Mouse (Mus musculus): ENCODE measurements around the gene Cngb1. TPM values are rescaled to one million over a fixed set of nuclear protein-coding genes. Genes with fewer than 3 reads are reported as not detected.

Cngb1 gene
- polyA plus RNA-seq, 1 experiment from 2014 or later = 1.6 TPM

DNA sequence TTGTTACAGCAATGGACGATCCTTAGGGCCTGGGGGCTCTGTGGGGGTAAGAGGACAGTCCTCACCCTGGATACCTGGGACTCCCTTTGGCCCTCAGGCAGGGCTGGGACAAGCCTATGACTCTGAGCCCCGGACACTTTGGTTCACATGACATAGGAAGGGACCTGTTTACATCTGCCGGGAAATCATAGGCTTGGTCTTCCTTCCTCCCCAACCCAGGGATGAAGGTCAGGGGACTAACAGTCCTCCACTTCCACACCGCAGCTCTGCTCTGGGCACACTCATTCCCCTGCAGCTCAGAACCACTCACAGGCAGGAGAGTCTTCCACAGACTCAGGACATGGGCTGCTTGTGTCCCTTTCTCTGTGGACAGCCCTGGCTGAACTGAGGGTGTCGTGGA lies 20.4 kb upstream of the Cngb1 start:
- no peak overlapping the region for H3K4me2 ChIP-seq (ENCODE audit: low read depth, low read length)
- no peaks in the 10 kb centered on the region for H3K9me3 ChIP-seq (ENCODE audit: control insufficient read depth, low read length)
- H3K27ac ChIP-seq (ENCODE audit: low read length) = no peak overlapping the region
- H3K9ac ChIP-seq (ENCODE audit: low read length) = no peak overlapping the region
- 79% methylated on average over 5 of the region's 5 CpGs for WGBS
- H3K36me3 ChIP-seq (ENCODE audit: control insufficient read depth, insufficient read depth, low read length) = peaks cover 37% of the 10 kb centered on the region
- no peak overlapping the region for H3K4me3 ChIP-seq (ENCODE audit: low read length)
- no peaks in the 10 kb centered on the region for H3K27me3 ChIP-seq (ENCODE audit: control insufficient read depth, insufficient read depth, low read depth, low read length)
- ATAC-seq (ENCODE audit: low read depth) = no peak
- H3K4me1 ChIP-seq (replicated peaks; ENCODE audit: control insufficient read depth, insufficient read depth, low read length) = peaks cover 12% of the 10 kb centered on the region

DNA sequence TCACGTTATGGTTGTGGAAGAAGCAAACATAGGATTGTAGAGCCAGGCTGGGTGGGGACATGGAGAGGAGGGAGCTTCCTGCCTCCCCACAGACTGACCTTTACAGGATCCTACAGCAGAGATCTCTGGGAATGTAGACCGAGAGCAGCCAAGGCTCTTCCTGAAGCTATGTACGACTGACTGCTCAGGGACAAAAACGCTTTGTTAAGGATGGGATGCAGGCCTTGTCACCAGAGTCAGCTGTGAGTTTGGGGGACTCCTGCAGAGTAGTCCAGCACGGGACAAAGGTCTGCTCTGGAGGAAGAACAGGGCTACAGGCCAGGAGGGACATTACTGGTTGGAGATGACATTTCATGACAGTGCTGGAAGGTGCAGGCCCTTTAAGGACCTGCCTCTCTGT lies 18.3 kb upstream of the Cngb1 start:
- Histone ChIP-seq H3K27ac (ENCODE audit: low read length) (no peak overlapping the region), H3K4me1 (replicated peaks; ENCODE audit: control insufficient read depth, insufficient read depth, low read length) (peaks cover 11% of the 10 kb centered on the region), H3K4me3 (ENCODE audit: low read length) (no peak overlapping the region), H3K9ac (ENCODE audit: low read length) (no peak overlapping the region), H3K27me3 (ENCODE audit: control insufficient read depth, insufficient read depth, low read depth, low read length) (no peaks in the 10 kb centered on the region), H3K36me3 (ENCODE audit: control insufficient read depth, insufficient read depth, low read length) (peaks cover 37% of the 10 kb centered on the region), H3K9me3 (ENCODE audit: control insufficient read depth, low read length) (no peaks in the 10 kb centered on the region), H3K4me2 (ENCODE audit: low read depth, low read length) (no peak overlapping the region)
- 37% methylated on average over 5 of the region's 5 CpGs for WGBS
- no peak for ATAC-seq (ENCODE audit: low read depth)

DNA sequence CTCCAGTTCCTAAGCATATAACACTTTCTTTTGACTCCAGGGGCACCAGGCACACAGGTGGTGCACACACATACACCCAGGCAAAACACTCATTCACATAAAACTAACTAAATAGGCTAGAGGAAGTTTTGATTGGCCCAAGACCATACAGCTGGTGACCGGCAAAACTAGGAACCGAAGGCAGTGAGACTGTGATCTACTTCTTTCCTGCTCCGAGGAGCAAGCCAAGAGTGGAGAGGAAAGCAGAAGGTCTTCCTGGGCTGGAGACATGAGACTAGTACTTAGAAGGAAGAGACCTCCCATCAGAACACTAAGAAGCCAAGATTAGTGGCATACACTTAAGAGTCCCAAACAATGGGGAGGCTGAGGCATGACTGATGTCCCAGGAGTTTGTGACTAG lies 16.8 kb upstream of the Cngb1 start:
- 82% methylated on average over 3 of the region's 3 CpGs for WGBS
- H3K27ac ChIP-seq (ENCODE audit: low read length) = no peak overlapping the region
- H3K27me3 ChIP-seq (ENCODE audit: control insufficient read depth, insufficient read depth, low read depth, low read length) = no peaks in the 10 kb centered on the region
- H3K4me1 ChIP-seq (replicated peaks; ENCODE audit: control insufficient read depth, insufficient read depth, low read length) = peaks cover 11% of the 10 kb centered on the region
- H3K9me3 ChIP-seq (ENCODE audit: control insufficient read depth, low read length) = no peaks in the 10 kb centered on the region
- no peak overlapping the region for H3K4me2 ChIP-seq (ENCODE audit: low read depth, low read length)
- H3K9ac ChIP-seq (ENCODE audit: low read length) = no peak overlapping the region
- H3K4me3 ChIP-seq (ENCODE audit: low read length) = no peak overlapping the region
- peaks cover 24% of the 10 kb centered on the region for H3K36me3 ChIP-seq (ENCODE audit: control insufficient read depth, insufficient read depth, low read length)
- no peak for ATAC-seq (ENCODE audit: low read depth)

GRCm38 (mm10) chr8:95320224-95321139 lies 14.1 kb upstream of the Cngb1 start:
- H3K9ac ChIP-seq (ENCODE audit: low read length) = peak overlapping the region; percentile 63
- WGBS = 2% methylated on average over 40 of the region's 41 CpGs

GRCm38 (mm10) chr8:95315350-95315749 lies 9.0 kb upstream of the Cngb1 start:
- no peak for ATAC-seq (ENCODE audit: low read depth)
- Histone ChIP-seq H3K9me3 (ENCODE audit: control insufficient read depth, low read length) (no peaks in the 10 kb centered on the region), H3K27me3 (ENCODE audit: control insufficient read depth, insufficient read depth, low read depth, low read length) (no peaks in the 10 kb centered on the region), H3K9ac (ENCODE audit: low read length) (no peak overlapping the region), H3K36me3 (ENCODE audit: control insufficient read depth, insufficient read depth, low read length) (no peaks in the 10 kb centered on the region), H3K4me1 (replicated peaks; ENCODE audit: control insufficient read depth, insufficient read depth, low read length) (peaks cover 4% of the 10 kb centered on the region; the same call in 1 of the 2 replicates), H3K27ac (ENCODE audit: low read length) (no peak overlapping the region), H3K4me2 (ENCODE audit: low read depth, low read length) (no peak overlapping the region), H3K4me3 (ENCODE audit: low read length) (no peak overlapping the region)
- 88% methylated on average over 1 of the region's 1 CpGs for WGBS

More at GRCm38 (mm10) chr8:95320224-95321139, 14.1 kb upstream of the Cngb1 start:
- no peaks in the 10 kb centered on the region for H3K27me3 ChIP-seq (ENCODE audit: control insufficient read depth, insufficient read depth, low read depth, low read length)
- ATAC-seq (ENCODE audit: low read depth) = peak; percentile 88
- no peaks in the 10 kb centered on the region for H3K9me3 ChIP-seq (ENCODE audit: control insufficient read depth, low read length)
- H3K36me3 ChIP-seq (ENCODE audit: control insufficient read depth, insufficient read depth, low read length) = 0 out of 2 replicates have a peak, but pooled peaks cover 7% of the 10 kb centered on the region
- peaks cover 11% of the 10 kb centered on the region for H3K4me1 ChIP-seq (replicated peaks; ENCODE audit: control insufficient read depth, insufficient read depth, low read length)
- peak overlapping the region; percentile 43; the same call in 1 of the 2 replicates for H3K27ac ChIP-seq (ENCODE audit: low read length)
- H3K4me3 ChIP-seq (ENCODE audit: low read length) = peak overlapping the region; percentile 48
- H3K4me2 ChIP-seq (ENCODE audit: low read depth, low read length) = peak overlapping the region; percentile 90

GRCm38 (mm10) chr8:95314707-95315106 lies 8.3 kb upstream of the Cngb1 start:
- 72% methylated on average over 2 of the region's 2 CpGs for WGBS
- no peaks in the 10 kb centered on the region for H3K9me3 ChIP-seq (ENCODE audit: control insufficient read depth, low read length)
- no peaks in the 10 kb centered on the region for H3K27me3 ChIP-seq (ENCODE audit: control insufficient read depth, insufficient read depth, low read depth, low read length)
- no peak overlapping the region for H3K4me2 ChIP-seq (ENCODE audit: low read depth, low read length)
- H3K36me3 ChIP-seq (ENCODE audit: control insufficient read depth, insufficient read depth, low read length) = no peaks in the 10 kb centered on the region
- no peaks in the 10 kb centered on the region; the same call in 1 of the 2 replicates for H3K4me1 ChIP-seq (replicated peaks; ENCODE audit: control insufficient read depth, insufficient read depth, low read length)
- H3K9ac ChIP-seq (ENCODE audit: low read length) = no peak overlapping the region
- H3K4me3 ChIP-seq (ENCODE audit: low read length) = no peak overlapping the region
- ATAC-seq (ENCODE audit: low read depth) = no peak
- no peak overlapping the region for H3K27ac ChIP-seq (ENCODE audit: low read length)

DNA sequence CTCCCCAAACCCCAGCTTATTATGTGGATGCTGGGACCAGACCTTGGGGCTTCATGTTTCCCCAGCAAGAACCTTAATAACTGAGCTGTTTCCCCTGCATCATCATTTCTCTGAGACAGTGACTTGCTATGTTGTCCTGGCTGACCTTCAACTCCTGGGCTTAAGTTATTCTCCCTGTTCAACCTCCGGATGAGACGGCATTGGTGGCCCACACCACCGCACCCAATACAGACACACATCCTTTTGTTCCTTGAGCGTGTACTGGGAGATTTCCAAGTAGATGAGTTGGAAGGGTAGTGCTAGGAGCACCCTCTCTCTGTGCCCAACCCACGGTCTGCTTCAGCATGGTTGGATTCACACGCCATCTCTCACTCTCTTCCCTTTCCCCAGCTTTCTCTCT lies 7.5 kb upstream of the Cngb1 start:
- Histone ChIP-seq H3K27ac (ENCODE audit: low read length) (no peak overlapping the region), H3K9ac (ENCODE audit: low read length) (no peak overlapping the region), H3K9me3 (ENCODE audit: control insufficient read depth, low read length) (no peaks in the 10 kb centered on the region), H3K4me2 (ENCODE audit: low read depth, low read length) (no peak overlapping the region), H3K4me1 (replicated peaks; ENCODE audit: control insufficient read depth, insufficient read depth, low read length) (no peaks in the 10 kb centered on the region), H3K27me3 (ENCODE audit: control insufficient read depth, insufficient read depth, low read depth, low read length) (no peaks in the 10 kb centered on the region), H3K36me3 (ENCODE audit: control insufficient read depth, insufficient read depth, low read length) (no peaks in the 10 kb centered on the region), H3K4me3 (ENCODE audit: low read length) (no peak overlapping the region)
- ATAC-seq (ENCODE audit: low read depth) = no peak
- 80% methylated on average over 6 of the region's 6 CpGs for WGBS

GRCm38 (mm10) chr8:95312836-95313235 lies 6.5 kb upstream of the Cngb1 start:
- no peaks in the 10 kb centered on the region for H3K27me3 ChIP-seq (ENCODE audit: control insufficient read depth, insufficient read depth, low read depth, low read length)
- no peaks in the 10 kb centered on the region for H3K9me3 ChIP-seq (ENCODE audit: control insufficient read depth, low read length)
- no peak overlapping the region for H3K9ac ChIP-seq (ENCODE audit: low read length)
- no peak overlapping the region for H3K4me2 ChIP-seq (ENCODE audit: low read depth, low read length)
- no peak for ATAC-seq (ENCODE audit: low read depth)
- no peak overlapping the region for H3K4me3 ChIP-seq (ENCODE audit: low read length)
- WGBS = 58% methylated on average over 18 of the region's 18 CpGs
- H3K36me3 ChIP-seq (ENCODE audit: control insufficient read depth, insufficient read depth, low read length) = no peaks in the 10 kb centered on the region
- H3K27ac ChIP-seq (ENCODE audit: low read length) = no peak overlapping the region
- no peaks in the 10 kb centered on the region for H3K4me1 ChIP-seq (replicated peaks; ENCODE audit: control insufficient read depth, insufficient read depth, low read length)

- H3K36me3 ChIP-seq (ENCODE audit: control insufficient read depth, insufficient read depth, low read length) = no peaks in the 10 kb centered on the region
- H3K27me3 ChIP-seq (ENCODE audit: control insufficient read depth, insufficient read depth, low read depth, low read length) = no peaks in the 10 kb centered on the region
- no peak within 1 kb of the TSS for H3K4me2 ChIP-seq (ENCODE audit: low read depth, low read length)
- ATAC-seq (ENCODE audit: low read depth) = no peak
- no peak within 1 kb of the TSS for H3K4me3 ChIP-seq (ENCODE audit: low read length)
- H3K9ac ChIP-seq (ENCODE audit: low read length) = no peak within 1 kb of the TSS
- no peaks in the 10 kb centered on the region for H3K9me3 ChIP-seq (ENCODE audit: control insufficient read depth, low read length)
- no peak within 1 kb of the TSS for H3K27ac ChIP-seq (ENCODE audit: low read length)
- no peaks in the 10 kb centered on the region for H3K4me1 ChIP-seq (replicated peaks; ENCODE audit: control insufficient read depth, insufficient read depth, low read length)
- 37% methylated on average over 6 of the region's 6 CpGs for WGBS
These were observed 4.1 kb upstream of the Cngb1 start, which contains the start of gene Tepp for GRCm38 (mm10) chr8:95310342-95310970. Gene Tepp (plus strand): TSS chr8:95310566.

Data from lung, embryonic 16.5 days (tissue).